Mouse (Mus musculus): ENCODE data around the gene Akap13.
"Not testable (repeated sequence)": the region's sequence is repeated elsewhere in the genome, so short reads cannot be mapped to it uniquely, and the experiment has no call there.

Akap13 gene

GRCm38 (mm10) chr7:75781948-75782722 lies 326.8 kb downstream of the Akap13 start:
- ATAC-seq (ENCODE audit: insufficient number of reproducible peaks, low FRiP score, low TSS enrichment): peak; percentile 61; the same call in 1 of the 2 replicates

- no peak for ATAC-seq (ENCODE audit: insufficient number of reproducible peaks, low FRiP score, low TSS enrichment)
Measured at GRCm38 (mm10) chr7:75782723-75783011, 327.3 kb downstream of the Akap13 start.

- no peak for ATAC-seq (ENCODE audit: insufficient number of reproducible peaks, low FRiP score, low TSS enrichment)
Measured at GRCm38 (mm10) chr7:75785388-75786328, 330.3 kb downstream of the Akap13 start.

GRCm38 (mm10) chr7:75786812-75787211 lies 331.5 kb downstream of the Akap13 start:
- ATAC-seq (ENCODE audit: insufficient number of reproducible peaks, low FRiP score, low TSS enrichment): no peak

GRCm38 (mm10) chr7:75787371-75787770 lies 332.0 kb downstream of the Akap13 start:
- ATAC-seq (ENCODE audit: insufficient number of reproducible peaks, low FRiP score, low TSS enrichment): no peak

- ATAC-seq (ENCODE audit: insufficient number of reproducible peaks, low FRiP score, low TSS enrichment): not testable (repeated sequence)
Measured at GRCm38 (mm10) chr7:75788069-75788800, 332.9 kb downstream of the Akap13 start.

- ATAC-seq (ENCODE audit: insufficient number of reproducible peaks, low FRiP score, low TSS enrichment): not testable (repeated sequence)
Measured at GRCm38 (mm10) chr7:75788801-75789135, 333.4 kb downstream of the Akap13 start.

- ATAC-seq (ENCODE audit: insufficient number of reproducible peaks, low FRiP score, low TSS enrichment): no peak
Measured at GRCm38 (mm10) chr7:75789746-75790145, 334.4 kb downstream of the Akap13 start.

GRCm38 (mm10) chr7:75791092-75791837 lies 335.9 kb downstream of the Akap13 start:
- not testable (repeated sequence) for ATAC-seq (ENCODE audit: insufficient number of reproducible peaks, low FRiP score, low TSS enrichment)

GRCm38 (mm10) chr7:75793091-75793490 lies 337.8 kb downstream of the Akap13 start:
- ATAC-seq (ENCODE audit: insufficient number of reproducible peaks, low FRiP score, low TSS enrichment): no peak

GRCm38 (mm10) chr7:75793654-75794335 lies 338.5 kb downstream of the Akap13 start:
- no peak for ATAC-seq (ENCODE audit: insufficient number of reproducible peaks, low FRiP score, low TSS enrichment)

GRCm38 (mm10) chr7:75795106-75795505 lies 339.8 kb downstream of the Akap13 start:
- ATAC-seq (ENCODE audit: insufficient number of reproducible peaks, low FRiP score, low TSS enrichment): no peak

- ATAC-seq (ENCODE audit: insufficient number of reproducible peaks, low FRiP score, low TSS enrichment): no peak
Measured at GRCm38 (mm10) chr7:75796474-75796873, 341.1 kb downstream of the Akap13 start.

- ATAC-seq (ENCODE audit: insufficient number of reproducible peaks, low FRiP score, low TSS enrichment): no peak
Measured at GRCm38 (mm10) chr7:75800530-75800929, 345.2 kb downstream of the Akap13 start.

GRCm38 (mm10) chr7:75801022-75801421 lies 345.7 kb downstream of the Akap13 start:
- ATAC-seq (ENCODE audit: insufficient number of reproducible peaks, low FRiP score, low TSS enrichment): no peak

- ATAC-seq (ENCODE audit: insufficient number of reproducible peaks, low FRiP score, low TSS enrichment): no peak
Measured at GRCm38 (mm10) chr7:75801621-75802358, 346.5 kb downstream of the Akap13 start.

- ATAC-seq (ENCODE audit: insufficient number of reproducible peaks, low FRiP score, low TSS enrichment): no peak
Measured at GRCm38 (mm10) chr7:75802887-75803286, 347.6 kb downstream of the Akap13 start.
